Mouse (Mus musculus): ENCODE data around the gene Tmem14c.

- TF ChIP-seq POLR2A (IDR thresholded peaks at IDR 0.05; ENCODE audit: insufficient read length, low read depth) (no peak), REST (IDR thresholded peaks at IDR 0.05; ENCODE audit: insufficient read depth, insufficient read length) (no peak), MAX (IDR thresholded peaks at IDR 0.05; ENCODE audit: low read depth) (no peak), POLR2AphosphoS2 (IDR thresholded peaks at IDR 0.05; ENCODE audit: insufficient read length, low read depth) (no peak)
Measured at GRCm38 (mm10) chr13:41018236-41018635, 2.1 kb downstream of the Tmem14c start.

Data from myocyte (in vitro differentiated cells).